Mouse (Mus musculus): Measurements from ENCODE around the gene Nob1. TPM values are rescaled to one million over a fixed set of nuclear protein-coding genes. Genes with fewer than 3 reads are reported as not detected.

Nob1 gene
- 96.1 and 107 TPM in 2 replicates for polyA plus RNA-seq (2012; rRNA removed)

DNA sequence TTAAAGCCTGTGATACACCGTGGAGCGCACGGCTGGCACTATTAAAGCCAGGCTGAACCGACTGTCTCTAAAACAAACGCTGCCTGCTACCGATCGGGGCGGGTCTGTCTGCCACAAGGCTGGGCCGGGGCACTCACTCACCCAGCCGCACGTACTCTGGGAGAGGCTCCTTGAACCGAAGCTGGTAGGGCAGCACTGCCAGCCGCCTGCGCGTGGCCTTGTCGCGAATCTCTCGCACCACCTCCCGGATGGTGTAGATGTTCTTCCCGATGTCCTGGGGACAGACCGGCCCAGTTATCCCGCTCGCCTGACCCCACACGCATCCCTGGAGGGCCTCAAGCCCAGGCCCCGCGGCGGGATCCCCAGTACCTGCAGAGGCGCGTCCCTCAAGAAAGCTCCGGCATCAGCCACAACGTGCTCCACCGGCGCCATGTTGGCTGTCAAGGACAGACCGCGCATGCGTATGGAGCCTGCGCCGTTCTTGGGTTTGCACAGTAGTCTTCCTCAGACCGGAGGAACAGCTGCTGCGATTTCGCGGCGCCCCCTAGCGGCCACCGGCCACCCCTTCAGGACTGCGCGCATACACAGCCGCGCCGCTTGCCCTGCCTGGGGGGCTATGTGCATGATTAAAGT lies at the start of gene Nob1:
Nob1 (minus strand) TSS at position 455 of the 633 bp plus-strand sequence.

DNA sequence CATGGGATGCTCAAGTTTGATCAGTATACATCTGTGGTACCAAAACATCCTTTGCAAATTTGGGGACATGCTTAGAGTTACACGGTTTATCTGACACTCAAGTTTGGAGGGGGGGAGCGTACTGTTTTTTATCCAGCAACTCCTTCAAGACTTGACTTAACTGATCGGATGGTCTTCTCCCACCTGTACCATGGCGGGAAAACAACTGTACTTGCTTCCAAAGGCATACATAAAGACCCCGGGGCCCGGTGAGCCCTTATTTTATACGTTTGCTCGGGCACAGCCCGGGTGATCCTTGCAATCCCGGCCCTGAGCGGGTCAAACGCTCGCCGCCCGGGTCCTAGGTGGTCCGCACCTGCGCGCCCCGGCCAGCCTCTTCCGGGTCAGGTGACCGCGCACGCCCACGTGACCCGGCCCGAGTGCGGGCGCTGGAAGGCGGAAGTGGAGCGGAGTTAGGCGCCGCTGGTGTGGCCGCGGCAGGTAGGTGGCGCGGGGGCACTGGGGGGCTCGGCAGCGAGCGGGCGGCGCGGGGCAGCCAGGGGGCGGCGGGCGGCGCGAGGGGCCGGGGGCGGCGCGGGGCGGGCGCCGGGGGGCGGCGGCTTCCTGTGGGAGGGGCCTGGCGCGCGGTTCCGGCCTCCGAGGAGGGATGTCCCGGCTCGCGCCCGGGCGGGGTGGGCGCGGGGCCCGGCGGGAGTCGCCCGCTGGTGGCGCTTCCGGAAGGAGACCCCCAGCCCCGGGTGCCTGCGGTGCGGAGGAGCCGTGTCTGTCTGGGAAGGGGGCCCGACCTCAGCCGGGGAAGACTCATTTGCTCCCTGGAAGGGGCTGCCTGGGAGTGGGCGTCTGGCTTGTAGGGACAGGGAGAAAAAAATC lies 11.3 kb upstream of the Nob1 start, which contains the start of gene Wwp2:
Wwp2 (plus strand) TSS at position 404 of the 870 bp plus-strand sequence.

DNA sequence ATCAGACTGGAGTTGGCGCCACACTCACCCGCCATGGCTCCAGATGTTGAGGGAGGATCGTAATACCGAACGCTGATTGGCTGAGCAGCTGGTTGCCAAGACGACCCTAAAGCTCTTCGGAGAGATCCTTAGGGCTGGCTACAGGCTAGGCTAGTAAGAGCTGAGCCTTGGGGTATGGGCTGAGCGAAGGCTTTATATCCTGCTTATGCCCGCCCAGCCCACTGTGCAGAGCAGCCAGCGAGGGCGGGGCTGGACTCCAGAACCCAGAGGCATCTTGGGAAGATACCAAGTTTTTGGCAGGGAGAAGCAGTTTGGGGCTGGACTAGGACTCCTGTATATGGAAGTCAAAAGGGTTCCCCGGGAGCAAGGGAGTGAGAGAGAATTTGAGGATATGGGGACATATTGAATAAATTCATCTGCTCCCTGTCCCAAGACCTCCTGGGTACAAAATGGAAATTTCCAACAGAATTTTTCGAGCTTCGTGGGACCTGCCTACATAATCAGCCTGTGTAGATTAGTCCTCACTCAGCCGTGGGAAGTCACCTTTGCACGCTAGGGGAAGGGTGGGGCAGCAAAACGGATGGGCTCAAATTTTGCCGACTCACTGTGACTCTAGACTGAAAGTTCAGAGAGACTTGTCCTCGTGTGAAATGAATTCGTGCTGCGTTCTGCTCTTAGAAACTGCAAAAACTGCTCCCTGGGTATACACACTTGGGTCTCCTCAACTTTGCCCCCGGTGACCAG lies 21.6 kb downstream of the Nob1 start, which contains the start of gene Nqo1:
Nqo1 (minus strand) TSS at position 169 of the 744 bp plus-strand sequence.

Other genes with a start within 250 kb of the Nob1 start
- 15.8 and 41.4 TPM in 2 replicates for gene Nfat5, start 131.6 kb downstream of the Nob1 start, polyA plus RNA-seq (2012; rRNA removed)
- 3.6 and 6.1 TPM in 2 replicates for gene Nqo1, start 21.8 kb downstream of the Nob1 start, polyA plus RNA-seq (2012; rRNA removed)
- gene Wwp2, start 11.3 kb upstream of the Nob1 start, polyA plus RNA-seq (2012; rRNA removed), result 35.6 and 93.8 TPM in 2 replicates
- gene Psmd7, start 163.4 kb upstream of the Nob1 start, polyA plus RNA-seq (2012; rRNA removed), result 168 and 176 TPM in 2 replicates

Data from central nervous system, embryonic 11.5 days (tissue).